Mouse (Mus musculus): ENCODE measurements at regions not wholly inside any gene's neighbourhood (a gene's known extent, or its start where the extent isn't known, plus 50 kb on each side); places are given as distances from the start of the nearest gene placed in this dataset.
A peak's percentile ranks its signal among the peaks of the same experiment; 100 is the strongest.

GRCm38 (mm10) chr4:40385284-40385683, 86.7 kb upstream of the Tmem215 start:
- H3K4me2 ChIP-seq (ENCODE audit: insufficient read depth, low read depth, poor library complexity, severe bottlenecking): no peak overlapping the region
- H3K4me1 ChIP-seq (ENCODE audit: control insufficient read depth in 1 of 2, insufficient read depth in 2 of 2): peaks cover 0 to 4% of the 10 kb centered on the region in 2 experiments; a peak in 1 of 4 replicates
- H3K9me3 ChIP-seq (replicated peaks; ENCODE audit: low read length): no peaks in the 10 kb centered on the region
- peaks cover 46% of the 10 kb centered on the region for H3K27me3 ChIP-seq (replicated peaks)
- H3K4me3 ChIP-seq (replicated peaks in 1 of 3; ENCODE audit: low read depth in 2 of 3, low read length in 2 of 3, poor library complexity in 1 of 3): no peak overlapping the region
- no peak overlapping the region for H3K27ac ChIP-seq (ENCODE audit: insufficient read depth, low read depth)
- no peak for DNase-seq (ENCODE audit: extremely low read depth)
- no peaks in the 10 kb centered on the region for H3K36me3 ChIP-seq (replicated peaks in 1 of 2; ENCODE audit: control insufficient read depth in 1 of 2, insufficient read depth in 1 of 2, low read length in 1 of 2)
- no peaks in the 10 kb centered on the region for H3K79me2 ChIP-seq (replicated peaks; ENCODE audit: control insufficient read depth, extremely low read depth, insufficient read depth, poor library complexity, severe bottlenecking)
- dilution Hi-C loops (cut with MboI; ENCODE audit: extremely low pct_ligation_motif_present, extremely low pct_unique_long_range_greater_than_20kb, low sequenced_read_pairs) (no loop called here), in situ Hi-C loops (cut with MboI; ENCODE audit: low pct_ligation_motif_present, low pct_unique_long_range_greater_than_20kb, low sequenced_read_pairs) (no loop called here)
- H3K9ac ChIP-seq (ENCODE audit: insufficient read depth, low read depth): no peak overlapping the region
- no peak for TF ChIP-seq POLR2AphosphoS2 (IDR thresholded peaks at IDR 0.05; ENCODE audit: low read depth, low read length)
- no peak for TF ChIP-seq POLR2A (IDR thresholded peaks at IDR 0.05; ENCODE audit: low read depth, low read length)
- no peak for TF ChIP-seq TBP (conservative IDR thresholded peaks at IDR 0.05; ENCODE audit: low read depth, low read length)
- TF ChIP-seq UBTF (IDR thresholded peaks at IDR 0.05; ENCODE audit: low read depth, low read length): no peak
- no peak for TF ChIP-seq MXI1 (IDR thresholded peaks at IDR 0.05; ENCODE audit: low read depth, low read length)
- TF ChIP-seq NRF1 (IDR thresholded peaks at IDR 0.05; ENCODE audit: low read depth, low read length): no peak
- TF ChIP-seq ZKSCAN1 (IDR thresholded peaks at IDR 0.05; ENCODE audit: borderline replicate concordance, low read depth, low read length): no peak
- no peak for TF ChIP-seq USF1 (IDR thresholded peaks at IDR 0.05; ENCODE audit: low read depth, low read length)

GRCm38 (mm10) chr4:40384704-40385103, 87.3 kb upstream of the Tmem215 start:
- TF ChIP-seq ELF1 (IDR thresholded peaks at IDR 0.05; ENCODE audit: low read depth, low read length): no peak
- TF ChIP-seq USF2 (conservative IDR thresholded peaks at IDR 0.05; ENCODE audit: low read depth, low read length): no peak
- TF ChIP-seq CHD1 (IDR thresholded peaks at IDR 0.05; ENCODE audit: low read depth, low read length): no peak
- Histone ChIP-seq H3K4me3 (replicated peaks in 1 of 3; ENCODE audit: low read depth in 2 of 3, low read length in 2 of 3, poor library complexity in 1 of 3) (no peak overlapping the region), H3K9me3 (replicated peaks; ENCODE audit: low read length) (no peaks in the 10 kb centered on the region), H3K79me2 (replicated peaks; ENCODE audit: control insufficient read depth, extremely low read depth, insufficient read depth, poor library complexity, severe bottlenecking) (no peaks in the 10 kb centered on the region), H3K27me3 (replicated peaks) (peaks cover 52% of the 10 kb centered on the region), H3K9ac (ENCODE audit: insufficient read depth, low read depth) (no peak overlapping the region), H3K4me1 (ENCODE audit: control insufficient read depth in 1 of 2, insufficient read depth in 2 of 2) (no peaks in the 10 kb centered on the region), H3K27ac (ENCODE audit: insufficient read depth, low read depth) (no peak overlapping the region), H3K4me2 (ENCODE audit: insufficient read depth, low read depth, poor library complexity, severe bottlenecking) (no peak overlapping the region), H3K36me3 (replicated peaks in 1 of 2; ENCODE audit: control insufficient read depth in 1 of 2, insufficient read depth in 1 of 2, low read length in 1 of 2) (no peaks in the 10 kb centered on the region)
- dilution Hi-C loops (cut with MboI; ENCODE audit: extremely low pct_ligation_motif_present, extremely low pct_unique_long_range_greater_than_20kb, low sequenced_read_pairs) (no loop called here), in situ Hi-C loops (cut with MboI; ENCODE audit: low pct_ligation_motif_present, low pct_unique_long_range_greater_than_20kb, low sequenced_read_pairs) (no loop called here)
- DNase-seq (ENCODE audit: extremely low read depth): no peak

DNA sequence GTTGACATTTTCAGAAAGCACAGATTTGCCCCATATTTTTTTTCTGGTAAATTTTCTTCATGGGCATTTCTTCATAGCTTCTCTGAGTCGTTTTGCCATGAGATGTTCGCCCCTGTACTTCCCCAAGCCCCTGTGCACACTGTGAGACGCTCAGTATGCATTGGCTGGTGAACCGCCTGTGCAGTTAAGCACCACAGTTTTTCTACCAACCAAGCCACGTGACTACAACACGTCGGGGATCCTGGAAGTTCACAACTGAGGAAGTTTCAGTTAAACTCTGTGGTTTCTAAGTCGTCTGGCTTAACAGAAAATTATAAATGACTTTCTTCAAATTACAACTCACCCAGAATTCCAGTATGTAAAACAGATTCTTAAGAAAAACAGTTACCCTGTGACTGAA, 91.7 kb upstream of the Tmem215 start:
- DNase-seq (ENCODE audit: extremely low read depth): no peak
- peaks cover 57% of the 10 kb centered on the region for H3K27me3 ChIP-seq (replicated peaks)
- no peak overlapping the region for H3K9ac ChIP-seq (ENCODE audit: insufficient read depth, low read depth)
- dilution Hi-C loops (cut with MboI; ENCODE audit: extremely low pct_ligation_motif_present, extremely low pct_unique_long_range_greater_than_20kb, low sequenced_read_pairs): no loop called here
- no peaks in the 10 kb centered on the region for H3K4me1 ChIP-seq (ENCODE audit: control insufficient read depth in 1 of 2, insufficient read depth in 2 of 2)
- no peak overlapping the region for H3K27ac ChIP-seq (ENCODE audit: insufficient read depth, low read depth)
- H3K4me2 ChIP-seq (ENCODE audit: insufficient read depth, low read depth, poor library complexity, severe bottlenecking): peak overlapping the region; percentile 56
- TF ChIP-seq USF1 (IDR thresholded peaks at IDR 0.05; ENCODE audit: low read depth, low read length): peak; percentile 29; the same call in 1 of the 2 replicates
- TF ChIP-seq BHLHE40 (IDR thresholded peaks at IDR 0.05; ENCODE audit: low read depth, low read length): no peak
- TF ChIP-seq POLR2AphosphoS2 (IDR thresholded peaks at IDR 0.05; ENCODE audit: low read depth, low read length): no peak
- no peak for TF ChIP-seq KAT2A (IDR thresholded peaks at IDR 0.05; ENCODE audit: insufficient replicate concordance, low read length)
- TF ChIP-seq UBTF (IDR thresholded peaks at IDR 0.05; ENCODE audit: low read depth, low read length): no peak
- no peak for TF ChIP-seq MXI1 (IDR thresholded peaks at IDR 0.05; ENCODE audit: low read depth, low read length)
- no peak for TF ChIP-seq NELFE (IDR thresholded peaks at IDR 0.05; ENCODE audit: low read depth, low read length)
- no peak for TF ChIP-seq ZMIZ1 (IDR thresholded peaks at IDR 0.05; ENCODE audit: low read depth, low read length)
- TF ChIP-seq POLR2A (IDR thresholded peaks at IDR 0.05; ENCODE audit: low read depth, low read length): no peak
- TF ChIP-seq USF2 (conservative IDR thresholded peaks at IDR 0.05; ENCODE audit: low read depth, low read length): peak; percentile 37
- no peak for TF ChIP-seq NRF1 (IDR thresholded peaks at IDR 0.05; ENCODE audit: low read depth, low read length)
- no peak overlapping the region for H3K4me3 ChIP-seq (replicated peaks in 1 of 3; ENCODE audit: low read depth in 2 of 3, low read length in 2 of 3, poor library complexity in 1 of 3)
- no peaks in the 10 kb centered on the region for H3K36me3 ChIP-seq (replicated peaks in 1 of 2; ENCODE audit: control insufficient read depth in 1 of 2, insufficient read depth in 1 of 2, low read length in 1 of 2)
- no peaks in the 10 kb centered on the region for H3K79me2 ChIP-seq (replicated peaks; ENCODE audit: control insufficient read depth, extremely low read depth, insufficient read depth, poor library complexity, severe bottlenecking)
- no peaks in the 10 kb centered on the region for H3K9me3 ChIP-seq (replicated peaks; ENCODE audit: low read length)
- in situ Hi-C loops (cut with MboI; ENCODE audit: low pct_ligation_motif_present, low pct_unique_long_range_greater_than_20kb, low sequenced_read_pairs): no loop called here
